Mouse (Mus musculus) forebrain, embryonic 16.5 days (tissue): ENCODE measurements at regions not wholly inside any gene's neighbourhood (a gene's known extent, or its start where the extent isn't known, plus 50 kb on each side); places are given as distances from the start of the nearest gene placed in this dataset.

Experiments used
- ATAC-seq: fragments of 200-750 bp; cut with Nextera tagmentation; 2 replicates; pipeline ENCODE4 v1.8.0; 2017; ENCODE audit warnings: mild to moderate bottlenecking, moderate library complexity
- H3K27ac ChIP-seq: fragments of 300-500 bp; sonication (generic); 2 replicates; pipeline ENCODE4 v1.5.1; 2014; ENCODE audit warnings: low read length, control low read depth
- H3K27me3 ChIP-seq: fragments of 300-500 bp; sonication (generic); replicated peaks from 2 replicates; pipeline ENCODE4 v1.6.1; 2014; ENCODE audit warnings: low read length; ENCODE audit not compliant: control insufficient read depth, insufficient read depth
- H3K36me3 ChIP-seq: fragments of 300-500 bp; sonication (generic); 2 replicates; pipeline ENCODE4 v1.6.1; 2014; ENCODE audit not compliant: control insufficient read depth, insufficient read depth
- H3K4me1 ChIP-seq: fragments of 300-500 bp; sonication (generic); replicated peaks from 2 replicates; pipeline ENCODE4 v1.6.1; 2014; ENCODE audit warnings: low read length; ENCODE audit not compliant: control insufficient read depth, insufficient read depth
- H3K4me2 ChIP-seq: fragments of 300-500 bp; sonication (generic); 2 replicates; pipeline ENCODE4 v1.6.1; 2014; ENCODE audit warnings: mild to moderate bottlenecking, low read length, control low read depth
- H3K4me3 ChIP-seq: fragments of 300-500 bp; sonication (generic); replicated peaks from 2 replicates; pipeline ENCODE4 v1.5.1; 2014; ENCODE audit warnings: mild to moderate bottlenecking, low read length, control low read depth
- H3K9ac ChIP-seq: fragments of 300-500 bp; sonication (generic); replicated peaks from 2 replicates; pipeline ENCODE4 v1.6.1; 2014; ENCODE audit warnings: low read depth, low read length, control low read depth
- H3K9me3 ChIP-seq: fragments of 300-500 bp; sonication (generic); 2 replicates; pipeline ENCODE4 v1.6.1; 2016; ENCODE audit warnings: low read length; ENCODE audit not compliant: control insufficient read depth
- WGBS: fragments of 180-500 bp; shearing (Covaris S2); extraction: QIAGEN DNeasy Blood & Tissue Kit; methylation state at CpG from one replicate; pipeline ENCODE4 v1.1.7; 2014; 5-methylcytosine and 5-hydroxymethylcytosine counted together

- 61% methylated on average over 3 of the region's 3 CpGs for WGBS
- H3K9ac ChIP-seq = no peak overlapping the region
- H3K9me3 ChIP-seq = no peaks in the 10 kb centered on the region
- no peak for ATAC-seq
- H3K27ac ChIP-seq = no peak overlapping the region
- H3K4me2 ChIP-seq = no peak overlapping the region
- H3K4me3 ChIP-seq = no peak overlapping the region
- H3K36me3 ChIP-seq = no peaks in the 10 kb centered on the region
- peaks cover 12% of the 10 kb centered on the region for H3K4me1 ChIP-seq
- H3K27me3 ChIP-seq = no peaks in the 10 kb centered on the region
These were observed 53.4 kb upstream of the Nkd1 start for GRCm38 (mm10) chr8:88467756-88468155.

GRCm38 (mm10) chr8:88470931-88471455 lies 50.2 kb upstream of the Nkd1 start:
- no peak overlapping the region for H3K27ac ChIP-seq
- ATAC-seq = no peak
- no peak overlapping the region for H3K4me3 ChIP-seq
- H3K9ac ChIP-seq = no peak overlapping the region
- 18% methylated on average over 8 of the region's 8 CpGs for WGBS
- no peaks in the 10 kb centered on the region for H3K27me3 ChIP-seq
- peaks cover 12% of the 10 kb centered on the region for H3K4me1 ChIP-seq
- no peaks in the 10 kb centered on the region for H3K9me3 ChIP-seq
- H3K36me3 ChIP-seq = no peaks in the 10 kb centered on the region
- H3K4me2 ChIP-seq = no peak overlapping the region
